Mouse (Mus musculus) C2C12 (cell line): ENCODE data around the gene Pex1.

Experiments used
- CTCF ChIP-seq: IDR thresholded peaks from one replicate; pipeline ENCODE4 v1.5.1; 2011; ENCODE audit not compliant: control insufficient read depth, insufficient read depth, insufficient read length
- MAX ChIP-seq: IDR thresholded peaks from one replicate; pipeline ENCODE4 v1.6.1; 2011; ENCODE audit warnings: mild to moderate bottlenecking, control low read depth
- MYOG ChIP-seq: IDR thresholded peaks from one replicate; pipeline ENCODE4 v1.6.1; 2011; ENCODE audit not compliant: control insufficient read depth, insufficient read length; ENCODE audit errors: extremely low read depth
- USF1 ChIP-seq: IDR thresholded peaks from one replicate; pipeline ENCODE4 v1.6.1; 2011; ENCODE audit warnings: low read depth, mild to moderate bottlenecking, control low read depth, moderate library complexity

DNA sequence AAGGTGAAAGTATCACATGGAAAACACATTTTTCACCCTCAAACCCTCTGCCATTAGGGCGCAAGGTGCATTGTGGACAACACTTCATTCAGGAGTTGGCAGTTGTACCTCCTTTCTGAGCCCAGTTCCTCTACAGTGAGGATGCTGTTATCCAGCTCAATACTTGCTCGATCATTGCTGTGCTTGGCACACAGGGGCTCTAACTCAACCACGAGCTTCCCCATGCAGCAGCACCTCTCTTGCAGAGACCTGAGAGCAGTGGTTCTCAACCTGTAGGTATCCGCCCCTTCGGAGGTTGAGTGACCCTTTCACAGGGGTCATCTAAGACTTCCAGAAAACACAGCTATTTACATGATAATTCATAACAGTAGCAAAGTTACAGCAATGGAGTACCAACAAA, 55.8 kb downstream of the Pex1 start:
- TF ChIP-seq CTCF (no peak), USF1 (no peak), MAX (no peak), MYOG (no peak)
